Mouse (Mus musculus): Measurements from ENCODE around the gene Tmem176b. TPM values are rescaled to one million over a fixed set of nuclear protein-coding genes. Genes with fewer than 3 reads are reported as not detected.

The Tmem176b gene
- polyA plus RNA-seq, 1 experiment from 2014 or later = 224 TPM

DNA sequence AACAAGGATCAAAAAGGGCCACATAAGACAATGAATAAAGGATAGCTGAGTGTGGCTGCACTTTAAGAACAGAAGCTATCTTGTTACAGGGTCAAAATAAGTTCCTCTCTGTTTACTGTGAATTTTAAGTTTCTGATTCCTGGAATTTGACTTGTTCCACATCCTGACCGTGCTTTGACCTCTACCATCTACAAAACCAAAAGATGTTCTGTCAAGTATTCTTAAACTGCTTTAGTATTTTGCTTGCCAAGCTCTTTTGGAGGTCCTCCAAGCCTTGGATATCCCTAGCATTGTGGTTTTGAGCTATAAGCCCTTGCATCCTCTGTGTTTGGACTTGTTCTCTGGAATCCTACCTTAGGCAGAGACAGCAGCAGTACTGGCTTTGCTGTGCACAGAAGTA is 56.1 kb downstream of the Tmem176b start:
- no peaks in the 10 kb centered on the region for H3K36me3 ChIP-seq
- ATAC-seq (ENCODE audit: insufficient number of reproducible peaks, low FRiP score, low TSS enrichment, low read depth) = peak; percentile 39; the same call in 1 of the 2 replicates
- no peak overlapping the region for H3K9ac ChIP-seq
- 34% methylated on average over 1 of the region's 1 CpGs for WGBS
- no peak overlapping the region for H3K4me2 ChIP-seq (replicated peaks)
- H3K27me3 ChIP-seq = no peaks in the 10 kb centered on the region
- no peaks in the 10 kb centered on the region for H3K4me1 ChIP-seq
- no peak overlapping the region for H3K4me3 ChIP-seq (replicated peaks)
- H3K9me3 ChIP-seq (replicated peaks) = no peaks in the 10 kb centered on the region
- H3K27ac ChIP-seq (replicated peaks) = no peak overlapping the region

DNA sequence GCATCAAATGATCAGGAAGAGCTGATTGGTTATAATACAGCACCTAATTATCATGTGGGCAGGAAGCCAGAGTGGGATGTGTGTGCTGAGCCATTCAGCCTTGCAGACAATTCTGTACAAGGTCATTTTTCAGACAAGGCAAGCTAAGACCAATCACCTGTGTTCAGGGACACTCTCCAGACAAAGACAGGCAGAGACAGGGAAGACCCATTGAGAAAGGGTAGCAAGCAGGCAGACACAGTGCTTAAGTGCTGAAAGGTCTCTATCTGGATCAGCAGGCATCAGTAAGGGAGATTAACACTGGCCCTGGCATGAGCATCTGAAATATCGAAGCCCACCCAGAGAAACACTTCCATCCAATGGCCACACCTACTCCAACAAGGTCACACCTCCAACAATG is 56.9 kb downstream of the Tmem176b start:
- no peak overlapping the region for H3K4me2 ChIP-seq (replicated peaks)
- no peaks in the 10 kb centered on the region for H3K9me3 ChIP-seq (replicated peaks)
- H3K27ac ChIP-seq (replicated peaks) = peak overlapping the region; percentile 55; the same call in 1 of the 2 replicates
- 83% methylated on average over 1 of the region's 1 CpGs for WGBS
- no peak for ATAC-seq (ENCODE audit: insufficient number of reproducible peaks, low FRiP score, low TSS enrichment, low read depth)
- no peak overlapping the region for H3K4me3 ChIP-seq (replicated peaks)
- H3K27me3 ChIP-seq = no peaks in the 10 kb centered on the region
- no peaks in the 10 kb centered on the region for H3K4me1 ChIP-seq
- no peaks in the 10 kb centered on the region for H3K36me3 ChIP-seq
- H3K9ac ChIP-seq = no peak overlapping the region

Other genes starting within 250 kb of the Tmem176b start
- gene Repin1, start 247.6 kb downstream of the Tmem176b start, polyA plus RNA-seq (2015; fragmentation: Nextera tagmentation; extraction: Ambion mirVana) = 26.6 and 28.6 TPM in 2 replicates
- not detected in 2 replicates for gene Gm44965, start 247.6 kb downstream of the Tmem176b start, polyA plus RNA-seq (2015; fragmentation: Nextera tagmentation; extraction: Ambion mirVana)
- 5.9 TPM in 2 replicates for gene Zfp775, start 239.4 kb downstream of the Tmem176b start, polyA plus RNA-seq (2015; fragmentation: Nextera tagmentation; extraction: Ambion mirVana)
- gene AI854703, start 214.7 kb downstream of the Tmem176b start, polyA plus RNA-seq (2015; fragmentation: Nextera tagmentation; extraction: Ambion mirVana) = 1.3 and 1.5 TPM in 2 replicates
- gene Gimap8, start 194.3 kb downstream of the Tmem176b start, polyA plus RNA-seq (2015; fragmentation: Nextera tagmentation; extraction: Ambion mirVana) = 1.1 and 1.4 TPM in 2 replicates
- 10.6 and 13.0 TPM in 2 replicates for gene Gimap9, start 165.4 kb downstream of the Tmem176b start, polyA plus RNA-seq (2015; fragmentation: Nextera tagmentation; extraction: Ambion mirVana)
- gene Gimap4, start 156.9 kb downstream of the Tmem176b start, polyA plus RNA-seq (2015; fragmentation: Nextera tagmentation; extraction: Ambion mirVana) = 12.9 and 13.4 TPM in 2 replicates
- gene Gimap6, start 133.3 kb downstream of the Tmem176b start, polyA plus RNA-seq (2015; fragmentation: Nextera tagmentation; extraction: Ambion mirVana) = 20.3 and 22.3 TPM in 2 replicates
- 0.83 and 1.3 TPM in 2 replicates for gene Gm28053, start 122.9 kb downstream of the Tmem176b start, polyA plus RNA-seq (2015; fragmentation: Nextera tagmentation; extraction: Ambion mirVana)
- 0.20 TPM in 1 of 2 replicates, not detected in the other for gene Gimap7, start 122.9 kb downstream of the Tmem176b start, polyA plus RNA-seq (2015; fragmentation: Nextera tagmentation; extraction: Ambion mirVana)
- 10.5 and 13.3 TPM in 2 replicates for gene Gimap1, start 102.4 kb downstream of the Tmem176b start, polyA plus RNA-seq (2015; fragmentation: Nextera tagmentation; extraction: Ambion mirVana)
- gene Gimap5, start 95.3 kb downstream of the Tmem176b start, polyA plus RNA-seq (2015; fragmentation: Nextera tagmentation; extraction: Ambion mirVana) = 4.6 and 7.2 TPM in 2 replicates
- not detected in 2 replicates for gene Gimap3, start 70.6 kb downstream of the Tmem176b start, polyA plus RNA-seq (2015; fragmentation: Nextera tagmentation; extraction: Ambion mirVana)
- 64.4 and 77.8 TPM in 2 replicates for gene Tmem176a, start 577 bp downstream of the Tmem176b start, polyA plus RNA-seq (2015; fragmentation: Nextera tagmentation; extraction: Ambion mirVana)
- gene Aoc1, start 31.4 kb upstream of the Tmem176b start, polyA plus RNA-seq (2015; fragmentation: Nextera tagmentation; extraction: Ambion mirVana) = 0.23 TPM in 1 of 2 replicates, not detected in the other
- not detected in 2 replicates for gene 1600015I10Rik, start 88.4 kb upstream of the Tmem176b start, polyA plus RNA-seq (2015; fragmentation: Nextera tagmentation; extraction: Ambion mirVana)
- gene Doxl2, start 133.5 kb upstream of the Tmem176b start, polyA plus RNA-seq (2015; fragmentation: Nextera tagmentation; extraction: Ambion mirVana) = not detected in 2 replicates
- gene Svs1, start 145.4 kb upstream of the Tmem176b start, polyA plus RNA-seq (2015; fragmentation: Nextera tagmentation; extraction: Ambion mirVana) = not detected in 2 replicates
- 2.9 and 4.0 TPM in 2 replicates for gene Gpnmb, start 195.1 kb upstream of the Tmem176b start, polyA plus RNA-seq (2015; fragmentation: Nextera tagmentation; extraction: Ambion mirVana)
- gene Malsu1, start 232.3 kb upstream of the Tmem176b start, polyA plus RNA-seq (2015; fragmentation: Nextera tagmentation; extraction: Ambion mirVana) = 58.3 and 61.2 TPM in 2 replicates